Mouse (Mus musculus) natural killer cell, adult 2 months (primary cell): Measurements from ENCODE around the gene Golgb1.
"Not testable (repeated sequence)": the region's sequence is repeated elsewhere in the genome, so short reads cannot be mapped to it uniquely, and the experiment has no call there.

Source experiments
- DNase-seq, 2 experiments: peaks; one replicate each; pipeline ENCODE4 v3.0.0; 2022; ENCODE audit warnings: low spot score in 2 of 2

Gene Golgb1

DNA sequence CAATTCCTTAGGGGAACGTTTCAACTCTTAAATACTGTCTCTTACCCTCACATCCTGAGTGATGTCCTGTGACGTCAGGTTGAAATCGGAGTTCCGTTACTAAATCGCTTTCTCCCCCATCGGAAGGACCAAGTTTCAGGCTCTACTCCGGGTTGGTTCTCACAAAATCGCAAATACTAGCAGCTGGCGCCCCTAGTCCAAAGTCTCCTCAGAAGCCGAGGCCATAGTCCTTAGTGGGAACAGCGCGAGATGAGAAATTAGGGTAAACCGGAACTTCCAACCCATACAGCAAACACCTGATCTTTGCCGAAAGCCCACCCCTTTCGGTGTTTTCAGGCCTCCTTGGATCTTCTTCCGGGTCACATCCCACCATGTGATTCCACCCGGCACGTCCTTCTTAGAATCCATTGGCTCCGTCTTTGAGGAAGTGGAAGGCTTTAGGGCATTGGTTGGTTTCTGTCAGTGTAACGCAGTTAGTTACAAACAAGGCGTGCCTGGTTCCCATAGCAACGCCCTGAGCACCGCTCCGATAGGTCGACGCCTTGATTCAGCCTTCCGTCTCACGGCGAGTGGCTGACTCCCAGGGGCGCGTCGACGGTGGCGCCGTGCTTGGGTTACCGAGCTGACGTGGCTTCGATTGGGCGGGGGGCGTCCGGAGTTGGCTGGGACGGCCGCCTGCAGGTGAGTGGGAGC, at the start of gene Golgb1, which contains the start of gene Eaf2:
Gene Golgb1 (plus strand): TSS at position 558 of the 693 bp plus-strand sequence.
Gene Eaf2 (minus strand): TSS at position 421 of the 693 bp plus-strand sequence.
- DNase-seq = peak; percentile 96 to 97

- DNase-seq = no peak
These were observed 47.3 kb upstream of the Golgb1 start for GRCm38 (mm10) chr16:36827611-36828053.

DNA sequence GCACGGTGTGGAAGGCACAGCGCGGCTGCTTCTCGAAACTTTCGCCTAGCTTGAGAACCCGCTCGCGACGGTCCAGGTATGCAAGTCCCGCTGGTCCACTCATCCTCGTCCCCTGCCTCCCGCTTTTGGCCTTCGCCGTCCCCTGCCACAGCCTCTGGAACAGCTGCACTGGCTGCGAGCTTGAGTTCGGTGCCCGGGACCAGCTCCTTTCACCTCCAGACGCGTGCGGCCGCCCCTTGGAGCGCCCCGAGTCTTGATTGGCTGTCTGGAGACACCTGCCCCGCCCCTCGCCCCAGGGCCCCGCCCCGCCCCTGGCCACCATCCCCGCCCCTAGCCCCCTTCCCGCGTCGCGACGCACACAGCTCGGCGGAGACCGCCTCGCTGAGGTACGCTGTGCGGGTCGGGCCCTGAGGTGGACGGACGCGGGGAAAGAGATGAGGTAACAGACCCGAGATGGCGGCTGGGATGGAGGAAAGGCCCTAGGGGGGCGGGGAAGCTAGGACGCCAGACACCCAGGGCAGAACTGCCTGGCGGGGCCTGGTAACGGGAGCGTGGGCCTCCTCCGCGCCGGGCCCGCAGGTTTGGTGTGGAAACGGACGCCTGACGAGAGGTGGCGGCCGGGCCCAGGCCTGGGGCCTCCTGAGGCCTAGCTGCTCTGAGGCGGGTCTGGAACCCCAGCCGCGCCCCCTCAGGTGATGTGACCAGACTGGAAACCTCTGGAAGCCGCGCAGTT, 46.7 kb upstream of the Golgb1 start, which contains the start of gene Iqcb1:
Gene Iqcb1 (plus strand): TSS at position 332 of the 733 bp plus-strand sequence.
- peak; percentile 70 to 81 for DNase-seq

DNA sequence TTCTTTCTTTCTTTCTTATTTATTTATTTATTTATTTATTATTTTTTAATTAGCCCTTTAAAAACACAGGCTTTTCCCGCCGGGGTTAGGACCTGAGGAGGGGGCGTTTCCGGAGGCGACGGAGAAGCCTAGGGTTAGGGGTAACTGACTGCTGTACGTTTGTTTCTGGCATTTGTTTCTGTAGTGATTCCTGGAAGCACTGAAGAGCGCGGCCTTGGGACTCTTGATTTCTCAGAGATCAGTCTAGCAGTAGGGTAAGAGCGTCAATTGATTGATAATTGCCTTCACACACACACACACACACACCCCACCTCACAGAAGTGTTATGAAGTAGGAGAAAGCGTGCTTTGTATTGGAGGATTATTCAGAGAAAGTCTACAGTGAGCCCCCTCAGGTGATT, 46.1 kb upstream of the Golgb1 start:
- no peak for DNase-seq

GRCm38 (mm10) chr16:36846894-36847293, 28.0 kb upstream of the Golgb1 start:
- DNase-seq = not testable (repeated sequence)

GRCm38 (mm10) chr16:36851202-36851601, 23.7 kb upstream of the Golgb1 start:
- no peak for DNase-seq

GRCm38 (mm10) chr16:36863585-36863984, 11.4 kb upstream of the Golgb1 start:
- DNase-seq = no peak

DNA sequence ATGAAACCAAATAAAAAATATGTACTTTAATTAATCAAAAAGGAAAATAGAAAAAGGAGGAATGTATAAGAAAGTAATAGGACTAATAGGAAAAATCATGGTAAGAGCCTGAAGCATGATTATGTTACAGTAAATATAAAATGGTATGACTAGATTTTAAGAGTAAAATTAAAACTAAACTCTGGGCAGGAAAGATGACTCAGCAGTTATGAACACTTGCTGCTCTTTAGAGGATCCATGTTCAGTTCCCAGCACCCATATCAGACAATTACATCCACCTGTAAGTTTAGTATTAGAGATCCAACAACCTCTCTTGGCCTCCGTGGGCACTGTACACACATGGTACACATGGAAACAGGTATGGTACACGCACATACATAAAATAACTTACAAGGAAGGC, 5.5 kb upstream of the Golgb1 start:
- no peak for DNase-seq

DNA sequence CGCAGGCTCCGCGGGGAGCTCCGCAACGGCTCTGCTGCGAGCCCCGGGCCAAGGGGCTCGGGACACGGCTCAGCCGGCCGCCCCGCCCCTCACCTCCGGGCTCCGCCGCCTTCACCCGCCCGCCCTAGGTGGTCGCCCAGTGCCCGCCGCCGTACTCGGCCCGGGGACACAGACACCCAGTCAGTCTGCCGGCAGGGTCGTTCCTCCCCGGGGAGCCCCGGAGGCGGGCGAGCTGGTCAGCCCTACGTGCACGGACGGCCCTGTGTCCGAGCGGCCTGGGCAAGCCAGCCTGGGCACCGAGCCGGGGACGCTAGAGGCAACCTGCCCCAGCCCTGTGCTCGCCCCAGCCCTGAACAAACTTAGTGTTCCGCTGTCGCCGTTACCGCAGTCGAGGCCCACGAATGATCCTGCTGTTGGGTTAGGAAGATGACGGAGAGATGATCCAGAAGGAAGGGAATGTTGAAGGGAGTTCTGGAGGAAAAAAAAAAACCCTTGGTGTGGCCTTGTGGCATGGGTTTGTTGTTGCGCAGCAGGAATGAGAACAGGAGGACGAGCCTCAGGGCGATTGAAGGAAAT, 424 bp downstream of the Golgb1 start:
- no peak for DNase-seq

DNA sequence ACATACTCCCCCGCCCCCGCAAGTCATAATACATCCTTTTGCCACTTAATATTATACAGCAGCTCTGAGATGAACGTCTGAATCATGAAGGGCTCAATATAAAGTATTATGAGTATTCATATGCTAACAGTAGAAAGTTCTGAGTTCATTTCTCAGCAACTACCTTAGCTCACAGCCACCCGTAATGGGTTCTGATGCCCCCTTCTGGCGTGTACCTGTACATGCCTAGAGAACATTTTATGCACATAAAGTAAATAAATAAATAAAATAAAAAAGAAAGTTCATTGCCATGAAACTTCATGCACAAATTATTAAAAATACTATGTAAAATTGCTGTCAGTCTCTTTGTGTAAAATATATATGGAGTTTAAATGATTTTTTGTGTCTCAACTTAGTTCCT, 2.4 kb downstream of the Golgb1 start:
- DNase-seq = peak; percentile 15 to 50

DNA sequence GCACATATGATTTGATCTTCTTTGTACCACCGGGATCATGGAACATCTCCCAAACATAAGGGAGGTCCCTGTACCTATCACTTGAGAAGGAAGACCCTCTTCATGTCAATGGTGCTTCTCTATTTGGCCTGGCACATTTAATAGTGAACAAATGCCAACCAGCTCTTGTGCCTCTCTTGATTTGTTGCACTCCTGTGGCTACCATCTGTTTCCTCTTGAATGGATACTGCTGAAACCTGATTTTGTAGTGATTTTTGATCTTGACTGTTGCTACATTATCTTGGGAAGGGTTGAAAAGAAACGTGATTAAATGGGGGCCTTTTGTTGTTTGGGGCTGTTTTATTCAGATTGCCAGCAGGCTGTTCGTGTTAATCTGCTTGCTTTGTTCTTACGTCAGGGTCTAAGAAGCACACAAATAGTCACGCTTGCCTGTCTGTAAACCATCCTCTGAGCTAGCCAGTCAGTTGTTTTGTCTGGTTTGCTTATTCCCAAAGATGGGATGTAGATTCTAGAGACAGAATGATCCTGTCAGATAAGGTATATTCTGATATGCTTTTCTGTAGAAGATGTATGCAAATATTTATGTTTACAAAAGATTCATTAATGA, 7.9 kb downstream of the Golgb1 start:
- DNase-seq = no peak

DNA sequence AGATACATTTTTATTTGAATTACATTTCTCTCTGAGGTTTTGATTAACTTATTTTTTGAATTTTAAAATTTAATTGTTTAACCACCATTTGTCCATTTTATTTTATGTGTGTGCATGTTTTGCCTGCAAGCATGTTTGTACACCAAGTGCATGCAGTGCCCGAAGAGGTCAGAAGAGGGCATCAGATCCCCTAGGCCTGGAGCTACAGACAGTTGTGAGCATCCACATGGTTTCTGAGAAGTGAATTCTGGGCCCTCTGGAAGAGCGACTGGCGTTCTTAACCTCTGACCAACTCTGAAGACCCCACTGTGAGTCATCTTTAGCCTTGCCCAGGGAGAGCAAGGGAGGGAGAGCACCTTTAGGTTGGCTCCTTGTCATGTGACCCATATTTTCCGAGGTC, 9.9 kb downstream of the Golgb1 start:
- DNase-seq = peak in 1 of 2 experiments; percentile 35

DNA sequence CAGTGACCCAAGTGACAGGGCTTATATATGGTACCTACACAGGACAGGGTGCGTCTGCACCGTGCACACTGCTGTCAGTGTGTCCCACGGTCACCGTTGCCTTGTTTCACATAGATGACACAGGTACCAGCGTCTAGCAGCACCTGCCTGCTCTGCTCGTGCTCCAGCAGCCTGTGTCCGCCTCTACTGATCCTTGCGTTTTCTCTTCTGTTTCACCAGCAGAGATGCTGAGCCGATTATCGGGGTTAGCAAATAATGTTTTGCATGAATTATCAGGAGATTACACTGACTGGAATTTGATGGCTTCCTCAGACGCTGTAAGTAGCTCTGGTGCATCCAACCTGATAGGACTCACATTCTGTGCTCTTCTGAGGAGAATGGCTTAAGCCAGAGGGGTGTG, 11.0 kb downstream of the Golgb1 start:
- no peak for DNase-seq

GRCm38 (mm10) chr16:36887546-36887945, 12.6 kb downstream of the Golgb1 start:
- DNase-seq = no peak

DNA sequence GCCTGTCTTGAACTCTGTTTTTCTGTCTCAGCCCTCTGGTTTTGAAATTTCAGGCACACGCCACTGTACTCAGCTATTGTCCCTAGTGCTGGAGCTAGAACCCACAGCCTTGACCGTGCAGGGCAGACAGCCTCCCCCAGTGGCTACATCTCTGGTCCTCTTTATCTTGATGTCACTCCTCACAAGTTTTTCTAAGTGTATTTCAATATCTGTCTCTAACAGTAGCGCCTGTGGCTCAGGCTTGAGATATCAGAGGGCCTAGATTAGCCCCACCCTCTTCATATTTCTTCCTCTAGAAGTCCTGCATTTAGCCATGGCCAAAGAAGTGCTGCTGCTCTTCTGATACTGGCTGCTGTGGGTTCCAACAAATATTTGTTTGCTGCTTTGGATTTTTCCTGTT, 15.6 kb downstream of the Golgb1 start:
- no peak for DNase-seq

GRCm38 (mm10) chr16:36891415-36891814, 16.5 kb downstream of the Golgb1 start:
- no peak for DNase-seq

GRCm38 (mm10) chr16:36893317-36893716, 18.4 kb downstream of the Golgb1 start:
- no peak for DNase-seq

GRCm38 (mm10) chr16:36896712-36897111, 21.8 kb downstream of the Golgb1 start:
- no peak for DNase-seq

GRCm38 (mm10) chr16:36903156-36903555, 28.2 kb downstream of the Golgb1 start:
- DNase-seq = no peak

- DNase-seq = no peak
These were observed 37.0 kb downstream of the Golgb1 start for GRCm38 (mm10) chr16:36911909-36912308.

GRCm38 (mm10) chr16:36912311-36912710, 37.4 kb downstream of the Golgb1 start:
- no peak for DNase-seq

- DNase-seq = no peak
These were observed 39.3 kb downstream of the Golgb1 start for GRCm38 (mm10) chr16:36914195-36914594.
